Mouse (Mus musculus) embryonic facial prominence, embryonic 11.5 days (tissue): ENCODE data around the gene Myl3. TPM values are rescaled to one million over a fixed set of nuclear protein-coding genes. Genes with fewer than 3 reads are reported as not detected.

Experiments
- ATAC-seq: fragments of 200-750 bp; cut with Nextera tagmentation; replicated peaks from 2 replicates; pipeline ENCODE4 v1.8.0; 2017; ENCODE audit warnings: low read depth; ENCODE audit not compliant: insufficient number of reproducible peaks, low FRiP score, low TSS enrichment
- DNase-seq: peaks from one replicate; pipeline ENCODE4 v3.0.0-alpha.2; 2015; ENCODE audit warnings: low spot score
- H3K27ac ChIP-seq: fragments of 300-500 bp; sonication (generic); replicated peaks from 2 replicates; pipeline ENCODE4 v1.5.1; 2014; ENCODE audit warnings: mild to moderate bottlenecking, low read depth, low read length, control low read depth
- H3K27me3 ChIP-seq: fragments of 300-500 bp; sonication (generic); 2 replicates; pipeline ENCODE4 v1.6.1; 2014; ENCODE audit warnings: mild to moderate bottlenecking, low read length, moderate library complexity, mixed read lengths; ENCODE audit not compliant: control insufficient read depth, insufficient read depth
- H3K36me3 ChIP-seq: fragments of 300-500 bp; sonication (generic); replicated peaks from 2 replicates; pipeline ENCODE4 v1.6.1; 2014; ENCODE audit warnings: low read depth, mild to moderate bottlenecking, low read length, moderate library complexity, mixed read lengths; ENCODE audit not compliant: control insufficient read depth, insufficient read depth
- H3K4me1 ChIP-seq: fragments of 300-500 bp; sonication (generic); 2 replicates; pipeline ENCODE4 v1.6.1; 2014; ENCODE audit warnings: low read length, mixed read lengths; ENCODE audit not compliant: control insufficient read depth, insufficient read depth
- H3K4me2 ChIP-seq: fragments of 300-500 bp; sonication (generic); 2 replicates; pipeline ENCODE4 v1.6.1; 2014; ENCODE audit warnings: low read depth, mild to moderate bottlenecking, control low read depth, low read length, moderate library complexity
- H3K4me3 ChIP-seq: fragments of 300-500 bp; sonication (generic); 2 replicates; pipeline ENCODE4 v1.5.1; 2014; ENCODE audit warnings: low read depth, low read length, control low read depth
- H3K9ac ChIP-seq: fragments of 300-500 bp; sonication (generic); replicated peaks from 2 replicates; pipeline ENCODE4 v1.6.1; 2014; ENCODE audit warnings: mild to moderate bottlenecking, control low read depth, low read length
- H3K9me3 ChIP-seq: fragments of 300-500 bp; sonication (generic); replicated peaks from 2 replicates; pipeline ENCODE4 v1.6.1; 2016; ENCODE audit warnings: mild to moderate bottlenecking, low read length, inconsistent platforms, mixed read lengths; ENCODE audit not compliant: control insufficient read depth
- WGBS: fragments of 180-500 bp; shearing (Covaris S2); extraction: QIAGEN DNeasy Blood & Tissue Kit; methylation state at CpG from one replicate; pipeline ENCODE4 v1.1.7; 2014; 5-methylcytosine and 5-hydroxymethylcytosine counted together
- polyA plus RNA-seq: library from polyadenylated mRNA; unstranded; fragments of >200 nt; fragmentation: Nextera tagmentation; extraction: Ambion mirVana; gene quantifications from 2 replicates; pipeline ENCODE4 v1.2.1, GENCODE M21; 2014

Gene Myl3
- polyA plus RNA-seq, 1 experiment from 2014 or later: 14.9 TPM

DNA sequence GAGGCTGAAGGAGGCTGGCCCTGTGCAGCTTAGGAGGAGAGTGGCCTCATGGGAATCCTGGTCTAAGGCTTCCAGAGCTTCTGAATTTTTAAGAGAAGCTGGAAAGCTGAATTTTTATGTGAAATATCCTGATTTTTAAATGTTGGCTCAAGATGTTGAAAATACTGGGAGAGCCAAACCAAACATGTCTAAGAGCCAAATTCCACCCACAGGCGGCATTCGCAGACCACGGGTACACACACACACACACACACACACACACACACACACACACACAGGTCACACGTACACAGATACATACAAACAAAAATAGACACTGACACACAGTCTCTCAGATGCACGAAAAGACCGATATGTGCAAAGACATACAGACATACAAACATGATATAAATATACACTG is 23.6 kb upstream of the Myl3 start:
- Histone ChIP-seq H3K4me2 (no peak overlapping the region), H3K9ac (no peak overlapping the region), H3K4me3 (no peak overlapping the region), H3K4me1 (no peaks in the 10 kb centered on the region), H3K36me3 (no peaks in the 10 kb centered on the region), H3K27me3 (no peaks in the 10 kb centered on the region), H3K9me3 (no peaks in the 10 kb centered on the region), H3K27ac (no peak overlapping the region)
- DNase-seq: no peak
- 91% methylated on average over 6 of the region's 6 CpGs for WGBS
- no peak for ATAC-seq

DNA sequence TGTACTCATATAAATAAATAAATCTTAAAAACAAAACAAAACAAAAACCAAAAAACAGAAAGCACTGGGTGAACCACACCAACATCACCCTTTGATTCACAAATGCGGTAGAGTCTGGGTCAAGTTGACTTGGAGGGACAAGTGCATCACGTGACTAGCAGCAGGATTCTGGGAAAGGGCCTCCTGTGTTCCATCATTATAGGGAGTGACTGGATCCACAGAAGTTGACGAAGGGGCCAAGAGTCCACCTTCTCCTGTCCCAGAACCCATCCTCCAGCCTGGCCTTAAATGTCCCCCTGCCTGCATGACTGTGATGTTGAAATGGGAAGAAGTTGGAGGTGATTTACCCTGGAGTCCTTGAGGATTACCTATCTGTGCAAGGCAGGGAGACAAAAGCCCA is 22.9 kb upstream of the Myl3 start:
- Histone ChIP-seq H3K36me3 (no peaks in the 10 kb centered on the region), H3K27ac (no peak overlapping the region), H3K4me3 (no peak overlapping the region), H3K9ac (no peak overlapping the region), H3K27me3 (no peaks in the 10 kb centered on the region), H3K9me3 (no peaks in the 10 kb centered on the region), H3K4me2 (no peak overlapping the region), H3K4me1 (no peaks in the 10 kb centered on the region)
- WGBS: 82% methylated on average over 3 of the region's 3 CpGs
- DNase-seq (no peak), ATAC-seq (no peak)

DNA sequence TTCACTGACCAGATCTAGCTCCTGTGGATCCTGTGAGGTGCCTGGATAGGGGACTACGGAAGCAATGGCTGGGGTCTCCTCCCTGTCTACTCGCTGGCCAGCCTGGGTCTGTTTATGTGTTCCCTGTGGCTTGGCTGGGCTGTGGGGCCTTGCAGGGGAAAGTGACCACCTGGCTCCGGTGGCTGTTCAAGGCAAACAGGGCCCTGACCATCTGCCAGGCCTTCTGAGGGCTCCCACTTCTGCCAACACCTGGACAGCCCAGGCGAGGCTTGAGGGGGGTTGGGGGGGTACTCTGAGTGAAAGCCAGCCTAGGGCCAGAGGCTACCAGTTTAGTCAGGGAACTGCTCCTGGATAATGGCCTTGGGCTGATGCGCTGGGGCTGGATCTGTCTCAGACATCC is 21.7 kb upstream of the Myl3 start:
- Histone ChIP-seq H3K9ac (no peak overlapping the region), H3K27ac (no peak overlapping the region), H3K4me1 (no peaks in the 10 kb centered on the region), H3K4me3 (no peak overlapping the region), H3K36me3 (0 out of 2 replicates have a peak, but pooled peaks cover 4% of the 10 kb centered on the region), H3K27me3 (no peaks in the 10 kb centered on the region), H3K9me3 (no peaks in the 10 kb centered on the region), H3K4me2 (no peak overlapping the region)
- no peak for DNase-seq
- WGBS: 71% methylated on average over 5 of the region's 5 CpGs
- no peak for ATAC-seq

DNA sequence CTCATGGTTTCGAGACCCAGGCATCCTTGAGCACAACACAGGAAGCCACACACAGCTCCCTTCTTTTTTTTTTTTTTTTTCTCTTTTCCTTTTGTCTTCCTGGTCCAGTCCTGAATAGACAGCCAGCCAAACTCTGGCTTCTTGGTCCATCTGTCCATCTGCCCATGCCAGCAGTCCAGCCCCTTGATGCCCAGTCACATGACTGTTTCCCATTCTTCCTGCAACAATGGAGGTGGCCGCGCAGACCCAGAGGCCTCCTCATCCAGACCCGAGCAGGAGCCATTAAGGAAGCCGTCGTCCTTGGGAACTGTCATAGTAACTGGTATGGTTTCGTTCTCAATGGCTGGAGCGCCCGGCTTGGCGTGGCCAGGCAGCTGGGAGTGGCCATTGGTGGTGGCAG is 19.6 kb upstream of the Myl3 start:
- no peak overlapping the region for H3K27ac ChIP-seq
- DNase-seq: no peak
- no peaks in the 10 kb centered on the region for H3K27me3 ChIP-seq
- no peak overlapping the region for H3K4me2 ChIP-seq
- H3K36me3 ChIP-seq: 0 out of 2 replicates have a peak, but pooled peaks cover 4% of the 10 kb centered on the region
- no peak for ATAC-seq
- peaks cover 11% of the 10 kb centered on the region for H3K4me1 ChIP-seq
- WGBS: 92% methylated on average over 10 of the region's 10 CpGs
- no peaks in the 10 kb centered on the region for H3K9me3 ChIP-seq
- H3K9ac ChIP-seq: no peak overlapping the region
- no peak overlapping the region for H3K4me3 ChIP-seq

DNA sequence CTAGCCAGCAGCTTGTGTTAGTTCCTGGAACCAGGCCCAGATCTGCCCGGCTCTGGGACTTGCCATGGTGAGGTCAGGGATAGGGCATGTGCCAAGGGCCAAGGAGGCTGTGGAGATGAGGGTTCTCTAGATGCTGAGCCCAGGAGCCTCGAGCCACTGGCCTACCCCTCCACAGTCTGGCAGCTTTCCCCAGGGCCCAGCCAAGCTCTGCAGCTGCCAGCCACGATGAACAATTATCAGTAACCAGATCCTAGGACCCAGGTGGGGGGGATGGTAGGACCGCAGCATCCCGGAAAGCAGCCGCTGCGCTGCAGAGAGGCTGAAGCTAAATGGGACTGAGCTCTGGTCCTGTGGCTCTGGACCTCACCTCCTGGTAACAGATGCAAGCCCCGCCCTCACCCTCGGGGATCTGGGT is 15.9 kb upstream of the Myl3 start:
- Histone ChIP-seq H3K36me3 (0 out of 2 replicates have a peak, but pooled peaks cover 4% of the 10 kb centered on the region), H3K4me3 (no peak overlapping the region), H3K27me3 (peaks cover 7% of the 10 kb centered on the region; the same call in 1 of the 2 replicates), H3K9me3 (no peaks in the 10 kb centered on the region), H3K9ac (no peak overlapping the region), H3K4me1 (peaks cover 15% of the 10 kb centered on the region), H3K27ac (no peak overlapping the region), H3K4me2 (no peak overlapping the region)
- peak; percentile 70 for ATAC-seq
- WGBS: 4% methylated on average over 9 of the region's 9 CpGs
- peak; percentile 83 for DNase-seq

DNA sequence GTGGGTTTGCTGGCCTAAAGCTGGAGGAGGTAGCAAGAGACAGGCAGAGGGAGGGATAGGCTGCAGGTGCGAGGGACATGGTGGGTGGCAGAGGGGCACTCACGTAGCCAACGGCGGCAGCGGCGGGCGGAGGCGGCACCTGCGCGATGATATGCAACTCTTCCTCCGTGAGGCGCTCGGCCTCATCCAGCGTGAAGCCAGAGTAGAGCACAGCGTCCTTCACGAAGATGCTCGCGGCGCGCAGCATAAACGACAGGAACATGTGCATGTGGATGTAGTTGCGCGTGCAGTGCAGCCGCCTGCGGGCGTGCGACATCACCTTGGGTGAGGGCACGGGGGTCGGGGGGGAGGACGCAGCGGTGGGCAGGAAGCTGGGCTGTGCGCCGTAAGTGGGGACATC is 14.8 kb upstream of the Myl3 start:
- peaks cover 15% of the 10 kb centered on the region for H3K4me1 ChIP-seq
- H3K9me3 ChIP-seq: no peaks in the 10 kb centered on the region
- DNase-seq: no peak
- peak overlapping the region; percentile 30 for H3K4me2 ChIP-seq
- WGBS: 16% methylated on average over 33 of the region's 33 CpGs
- no peak overlapping the region for H3K27ac ChIP-seq
- H3K9ac ChIP-seq: no peak overlapping the region
- 0 out of 2 replicates have a peak overlapping the region, but pooled peaks have one; percentile 5 for H3K4me3 ChIP-seq
- ATAC-seq: no peak
- H3K27me3 ChIP-seq: peaks cover 7% of the 10 kb centered on the region; the same call in 1 of the 2 replicates
- H3K36me3 ChIP-seq: 0 out of 2 replicates have a peak, but pooled peaks cover 4% of the 10 kb centered on the region

DNA sequence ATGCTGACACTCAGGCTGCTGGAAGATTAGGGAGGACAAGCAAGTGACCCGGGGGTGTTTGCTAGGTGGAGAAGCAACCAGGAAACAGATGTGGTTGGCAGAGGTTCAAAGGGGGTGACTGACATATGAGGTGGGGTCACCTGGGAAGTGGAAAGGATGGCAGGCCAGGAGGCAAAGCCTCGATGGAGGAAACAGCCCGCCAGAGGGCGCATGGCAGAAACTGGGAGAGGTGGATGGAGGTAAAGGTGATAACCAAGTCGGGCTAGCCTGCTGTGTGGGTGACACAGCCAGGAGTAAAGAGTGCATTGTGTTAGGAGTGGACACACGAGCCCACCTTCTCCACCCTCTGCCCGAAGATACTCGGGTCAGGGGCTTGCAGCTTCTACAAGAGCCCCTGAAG is 11.8 kb upstream of the Myl3 start:
- no peak overlapping the region for H3K9ac ChIP-seq
- H3K4me2 ChIP-seq: no peak overlapping the region
- no peaks in the 10 kb centered on the region for H3K36me3 ChIP-seq
- H3K4me1 ChIP-seq: peaks cover 19% of the 10 kb centered on the region
- peaks cover 7% of the 10 kb centered on the region; the same call in 1 of the 2 replicates for H3K27me3 ChIP-seq
- no peak for ATAC-seq
- no peaks in the 10 kb centered on the region for H3K9me3 ChIP-seq
- WGBS: 17% methylated on average over 8 of the region's 8 CpGs
- DNase-seq: peak; percentile 66
- no peak overlapping the region for H3K4me3 ChIP-seq
- no peak overlapping the region for H3K27ac ChIP-seq

DNA sequence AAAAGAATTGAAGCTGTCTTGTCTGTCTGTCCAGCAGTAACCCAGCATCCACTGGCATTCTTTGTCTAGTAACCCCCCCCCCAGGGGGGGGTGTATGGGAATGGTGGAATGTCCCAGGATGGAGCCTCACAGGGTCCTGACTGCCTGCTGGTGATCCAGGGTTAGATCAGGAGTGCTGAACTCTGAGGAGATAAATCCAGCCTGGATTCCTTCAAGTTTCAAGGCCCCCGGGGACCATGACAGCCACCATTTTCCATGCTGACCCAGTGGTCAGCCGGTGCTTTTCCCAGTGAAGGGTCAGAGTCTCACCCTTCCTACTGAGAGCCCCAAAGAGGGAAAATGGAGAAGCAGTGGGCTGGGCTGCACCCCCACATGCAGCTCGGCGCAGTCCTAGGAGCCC is 9.8 kb upstream of the Myl3 start:
- Histone ChIP-seq H3K9ac (no peak overlapping the region), H3K4me1 (peaks cover 14% of the 10 kb centered on the region), H3K27me3 (peaks cover 7% of the 10 kb centered on the region; the same call in 1 of the 2 replicates), H3K4me2 (no peak overlapping the region; the same call in 1 of the 2 replicates), H3K36me3 (no peaks in the 10 kb centered on the region), H3K4me3 (no peak overlapping the region), H3K9me3 (no peaks in the 10 kb centered on the region), H3K27ac (no peak overlapping the region)
- DNase-seq (no peak), ATAC-seq (peak; percentile 22)
- 64% methylated on average over 4 of the region's 4 CpGs for WGBS
